Comparison of ENCODE assay signal across 11 mouse cellular contexts in genomic region chr3:121650052-121650671, GRCm38 (mm10). TPM values are rescaled to one million over a fixed set of nuclear protein-coding genes. Genes with fewer than 3 reads are reported as not detected.
DNase-seq lines count a peak whose midpoint lies in the region; ATAC-seq and TF ChIP-seq lines count a peak whose summit lies in the region.
"Had no signal": no experiment of that assay in that cellular context is flagged by ENCODE, and none has a peak within 500 bp of the region (broad histone marks: within the 10 kb centered on the region; RNA-seq: fewer than 3 reads in every experiment).

No protein-coding gene starts in this region.

- no peak overlapping the region; the same call in 1 of the 2 replicates for H3K4me2 ChIP-seq in kidney, postnatal 0 days (ENCODE audit: low read length)

- H3K36me3 ChIP-seq in spleen, adult 2 months (ENCODE audit: control insufficient read depth, insufficient read depth, low read length) = no peaks in the 10 kb centered on the region
- no peaks in the 10 kb centered on the region for H3K36me3 ChIP-seq in kidney, postnatal 0 days (ENCODE audit: insufficient read depth, low read length)

- H3K27me3 ChIP-seq in spleen, adult 2 months (ENCODE audit: control insufficient read depth, insufficient read depth, low read length) = no peaks in the 10 kb centered on the region
- no peaks in the 10 kb centered on the region for H3K27me3 ChIP-seq in kidney, postnatal 0 days (ENCODE audit: insufficient read depth, low read length)

- no peak overlapping the region for H3K9ac ChIP-seq in kidney, postnatal 0 days (ENCODE audit: low read depth, low read length)

- TF ChIP-seq CTCF in spleen, adult 2 months (IDR thresholded peaks at IDR 0.05; ENCODE audit: extremely low read depth, insufficient read depth, insufficient read length, insufficient replicate concordance) = no peak
- no peak for TF ChIP-seq CTCF in kidney, postnatal 0 days (IDR thresholded peaks at IDR 0.05; ENCODE audit: low read depth)

- 0 out of 2 replicates have a peak overlapping the region, but pooled peaks have one; percentile 14 for H3K27ac ChIP-seq in spleen, adult 2 months (ENCODE audit: insufficient read depth, low read length)
- peak overlapping the region; percentile 78 for H3K27ac ChIP-seq in kidney, postnatal 0 days

- no peaks in the 10 kb centered on the region for H3K4me1 ChIP-seq in spleen, adult 2 months (ENCODE audit: control insufficient read depth, insufficient read depth, insufficient read length)
- peaks cover 13% of the 10 kb centered on the region; the same call in 1 of the 2 replicates for H3K4me1 ChIP-seq in kidney, postnatal 0 days (replicated peaks; ENCODE audit: insufficient read depth, low read length)

- no peak for TF ChIP-seq POLR2A in spleen, adult 2 months (IDR thresholded peaks at IDR 0.05; ENCODE audit: low read depth, low read length)

- no peak for DNase-seq in spleen, adult 2 months (ENCODE audit: low read depth in 1 of 2, low spot score in 2 of 2)
- DNase-seq in spleen, adult 18-20 months = no peak
- peak; percentile 33 for DNase-seq in gastrocnemius, postnatal 25 days
- DNase-seq in kidney, postnatal 0 days (ENCODE audit: low spot score) = peak; percentile 85
- DNase-seq in testis, postnatal 10 days (ENCODE audit: low spot score) = peak; percentile 46
- DNase-seq in frontal cortex, adult 2 months (ENCODE audit: extremely low spot score in 1 of 2, low spot score in 1 of 2) = no peak
- DNase-seq in spleen, postnatal 14 days (ENCODE audit: low spot score in 2 of 2) = no peak
- no peak for DNase-seq in layer of hippocampus, adult 8-10 months (ENCODE audit: low spot score in 2 of 2)
- DNase-seq: adrenal gland, adult 8-10 months had no signal

- no peaks in the 10 kb centered on the region for H3K9me3 ChIP-seq in kidney, postnatal 0 days (replicated peaks; ENCODE audit: low read length)

- 69% methylated on average over 10 of the region's 10 CpGs for WGBS in spleen, adult 2 months
- WGBS in kidney, postnatal 0 days = 19% methylated on average over 10 of the region's 10 CpGs

- H3K4me3 ChIP-seq in spleen, adult 2 months (ENCODE audit: extremely low read depth, insufficient read depth, insufficient read length) = no peak overlapping the region
- H3K4me3 ChIP-seq in kidney, postnatal 0 days (replicated peaks; ENCODE audit: low read depth, low read length) = no peak overlapping the region

- peak; percentile 18; the same call in 1 of the 2 replicates for ATAC-seq in kidney, postnatal 0 days (replicated peaks; ENCODE audit: low FRiP score, low read depth)

RNA-seq across cellular contexts. Expression of gene 4930432M17Rik, which starts 20.4 kb away (rescaled TPM):
- not detected in 2 replicates for polyA plus RNA-seq in spleen, adult 2 months (2012; rRNA removed)
- total RNA-seq in gastrocnemius, postnatal 25 days (2021) = not detected
- not detected in 2 replicates for polyA plus RNA-seq in kidney, postnatal 0 days (2015; fragmentation: Nextera tagmentation; extraction: Ambion mirVana)
- polyA plus RNA-seq in frontal cortex, adult 2 months (2012; rRNA removed) = not detected in 2 replicates
- total RNA-seq in layer of hippocampus, adult 8-10 months (2022) = not detected
- total RNA-seq: adrenal gland, adult 8-10 months; gastrocnemius, postnatal 36 days; megakaryocyte-erythroid progenitor cell, adult 5-6 weeks had no signal

Comparison
In these comparisons a context has a peak if more than half of its experiments do, and no peak if none do; other contexts are left out.
1. DNase-seq: peak in gastrocnemius, postnatal 25 days (single experiment), kidney, postnatal 0 days (single experiment) and testis, postnatal 10 days (single experiment); none in spleen, adult 2 months (0 of 2), spleen, adult 18-20 months (0 of 2), frontal cortex, adult 2 months (0 of 2), spleen, postnatal 14 days (0 of 2) and layer of hippocampus, adult 8-10 months (0 of 2).